Mouse (Mus musculus): Measurements from ENCODE around the gene Mxi1. TPM values are rescaled to one million over a fixed set of nuclear protein-coding genes. Genes with fewer than 3 reads are reported as not detected.

Gene Mxi1
- 10 to 100 TPM; 29.7 to 39.8 TPM for total RNA-seq (2021)
- long read RNA-seq, experiment 1, full-length matches to known transcripts = 39 of 47 reads
- long read RNA-seq, experiment 1, partial matches to known transcripts = 6 of 47 reads
- long read RNA-seq, experiment 1, other reads (novel, unspliced or antisense) = 2 of 47 reads
- long read RNA-seq, experiment 2, transcript Mxi1-203 (6 exons, 2,340 nt) = major isoform, 5 of 11 reads
- long read RNA-seq, experiment 2, transcript Mxi1-201 (6 exons, 2,627 nt) = major isoform, 5 of 11 reads
- long read RNA-seq, experiment 2, partial matches to known transcripts = 0 of 11 reads
- long read RNA-seq, experiment 2, other reads (novel, unspliced or antisense) = 1 of 11 reads

DNA sequence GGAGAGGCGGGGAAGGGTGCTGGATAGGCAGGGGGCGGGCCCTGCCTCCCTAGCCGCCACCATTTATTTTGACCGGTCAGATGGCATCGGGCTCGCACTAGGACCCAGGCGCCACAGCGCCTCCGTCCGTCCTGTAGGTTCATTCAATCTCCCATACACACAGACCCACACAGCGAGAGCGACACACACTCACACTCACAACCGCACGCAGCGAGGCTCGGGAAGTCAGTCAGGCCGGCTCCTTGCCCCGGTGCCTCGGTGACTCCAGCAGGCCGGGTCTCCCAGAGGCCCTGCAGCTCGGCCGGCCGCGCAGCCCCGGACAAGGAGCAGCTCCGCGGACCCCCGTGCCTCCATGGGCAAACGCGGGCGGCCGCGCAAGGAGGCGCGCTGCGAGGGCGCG is at the start of gene Mxi1:
Gene Mxi1 (plus strand): TSS at position 171 of the 400 bp plus-strand sequence.
- DNase-seq = peak; percentile 83 to 90

DNA sequence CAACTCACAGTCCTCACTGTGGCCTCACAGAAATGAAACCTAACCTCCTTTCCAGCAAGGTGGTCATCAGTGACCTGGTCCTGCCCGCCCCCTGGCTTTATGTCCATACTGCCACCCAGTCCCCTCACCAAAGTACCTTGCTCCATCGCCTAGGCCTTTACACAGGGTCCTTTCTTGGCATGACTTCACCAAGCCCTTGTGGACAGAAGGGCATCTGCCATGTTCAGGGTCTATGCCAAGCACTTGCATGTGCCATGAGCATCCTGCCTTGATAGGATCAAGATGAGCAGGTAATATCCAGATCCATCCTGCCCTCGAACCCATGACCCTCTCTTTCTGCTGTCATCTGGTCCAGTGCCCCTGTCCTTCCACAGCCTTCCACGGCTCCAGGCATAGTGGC is 49.5 kb upstream of the Mxi1 start:
- DNase-seq = no peak

DNA sequence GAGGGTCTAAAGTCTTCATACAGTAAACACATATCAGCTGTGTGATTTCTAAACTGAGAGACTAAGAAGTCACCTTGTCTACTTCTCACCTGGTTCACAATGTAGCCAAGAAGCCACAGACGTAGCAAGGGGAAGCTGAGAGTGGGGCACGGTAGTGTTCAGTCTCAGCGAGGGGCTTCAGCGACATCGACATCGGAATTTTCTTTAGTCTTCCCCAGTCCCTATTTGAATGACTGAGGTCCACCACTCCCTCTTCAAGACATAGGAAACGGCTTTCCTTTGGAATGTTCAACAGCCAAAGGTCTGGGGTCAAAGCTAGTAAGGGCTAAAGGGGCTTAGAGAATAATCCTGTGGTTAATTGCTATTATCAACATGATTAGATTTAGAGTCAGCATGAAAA is 48.3 kb upstream of the Mxi1 start:
- no peak for DNase-seq

DNA sequence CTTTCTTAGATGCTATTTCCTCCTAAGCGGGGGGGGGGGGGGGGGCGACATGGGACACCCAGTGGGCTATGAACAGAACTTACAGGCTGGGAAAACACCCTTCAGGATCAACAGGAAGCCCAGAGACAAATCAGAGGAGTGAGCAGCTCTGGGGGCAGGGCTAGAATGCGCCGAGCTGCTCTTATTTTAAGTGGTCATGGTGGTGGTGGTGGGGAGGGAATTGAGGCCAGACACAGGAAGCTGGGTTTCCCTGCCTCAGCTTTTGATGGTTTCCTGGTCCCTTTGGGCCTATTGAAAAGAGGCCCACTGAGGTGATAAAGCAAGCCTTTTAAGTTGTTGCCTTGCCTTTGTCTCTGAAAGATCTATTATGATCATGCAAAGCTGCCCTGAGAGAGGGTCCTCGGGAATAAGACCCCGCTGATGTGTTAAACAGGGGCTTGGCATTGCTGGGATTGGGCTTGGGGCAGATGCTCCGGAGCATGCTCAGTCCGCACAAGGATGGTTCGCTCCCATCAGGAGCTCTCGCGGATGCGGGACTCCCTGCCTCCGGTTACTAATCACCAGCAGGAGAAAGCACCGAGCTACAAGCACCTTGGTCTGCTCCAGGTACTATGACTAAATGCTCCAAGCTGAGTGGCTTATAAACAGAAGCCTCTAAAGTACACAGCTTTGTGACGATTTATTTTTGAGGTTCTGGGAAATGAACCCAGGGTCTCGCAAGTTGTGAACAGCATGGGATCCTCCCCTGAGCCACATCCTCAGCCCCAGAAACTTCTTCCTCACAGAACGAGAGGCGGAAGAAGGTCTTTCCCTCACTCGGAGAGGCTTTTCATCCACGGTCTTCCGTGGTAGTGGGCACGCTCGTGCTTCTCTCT is 46.2 kb upstream of the Mxi1 start:
- no peak for DNase-seq

DNA sequence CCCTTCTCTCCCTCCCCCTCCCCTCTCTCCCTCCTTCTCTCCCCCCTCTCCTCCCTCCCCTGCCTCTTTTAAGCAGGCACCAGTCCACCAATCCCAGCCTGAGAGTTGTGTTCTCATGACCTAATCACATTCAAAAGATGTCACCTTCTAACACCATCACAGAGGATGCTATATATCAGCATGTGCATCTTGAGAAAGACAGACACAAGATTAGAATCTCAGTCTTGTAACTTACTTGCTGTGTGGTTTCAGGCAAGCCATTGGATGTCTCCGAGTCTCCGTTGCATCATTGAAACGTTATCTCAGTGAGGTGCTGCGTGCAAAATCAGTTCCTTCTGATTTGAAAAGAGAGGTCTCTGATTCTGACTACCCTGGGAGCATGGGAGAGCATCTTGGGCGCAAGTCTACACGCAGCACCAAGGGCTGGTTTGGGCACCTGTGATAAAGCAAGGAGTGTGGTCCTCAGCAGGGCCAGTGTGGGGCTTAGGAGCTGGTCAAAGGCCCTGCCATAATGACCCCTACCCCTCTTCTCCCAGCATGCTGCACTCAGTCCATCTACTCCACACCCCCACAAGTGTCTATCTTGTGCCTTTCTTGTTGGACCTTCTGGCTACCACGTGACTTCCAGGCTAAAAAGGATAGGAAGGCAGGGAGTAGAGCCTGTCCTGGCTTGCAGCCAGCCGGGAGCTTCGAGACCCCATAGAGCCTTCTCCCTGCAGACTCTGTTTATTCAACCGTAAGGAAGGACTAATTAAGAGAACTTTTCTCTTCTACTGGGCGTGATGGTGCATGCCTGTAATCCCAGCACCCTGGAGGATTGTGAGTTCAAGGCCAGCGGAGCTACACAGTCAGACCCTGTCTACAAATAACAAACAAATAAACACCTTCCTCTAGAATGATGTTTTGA is 45.2 kb upstream of the Mxi1 start:
- no peak for DNase-seq

DNA sequence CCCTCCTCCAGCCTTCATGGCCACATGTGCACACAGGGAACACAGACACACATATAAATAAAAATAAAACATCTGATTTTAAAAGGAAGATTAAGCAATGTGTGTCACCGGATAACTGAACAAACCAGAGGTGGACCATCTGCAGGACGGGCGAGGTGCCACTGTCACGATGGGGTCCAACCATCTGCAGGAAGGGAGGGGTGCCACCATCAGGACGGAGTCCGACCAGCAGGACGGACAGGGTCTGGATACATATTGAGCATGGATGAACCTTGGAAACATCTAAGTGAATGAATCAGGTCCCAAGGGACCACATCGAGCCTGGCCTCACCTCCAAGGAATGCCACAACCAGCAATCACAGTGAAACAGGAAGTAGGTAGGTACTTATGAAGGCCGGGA is 43.0 kb upstream of the Mxi1 start:
- DNase-seq = no peak

DNA sequence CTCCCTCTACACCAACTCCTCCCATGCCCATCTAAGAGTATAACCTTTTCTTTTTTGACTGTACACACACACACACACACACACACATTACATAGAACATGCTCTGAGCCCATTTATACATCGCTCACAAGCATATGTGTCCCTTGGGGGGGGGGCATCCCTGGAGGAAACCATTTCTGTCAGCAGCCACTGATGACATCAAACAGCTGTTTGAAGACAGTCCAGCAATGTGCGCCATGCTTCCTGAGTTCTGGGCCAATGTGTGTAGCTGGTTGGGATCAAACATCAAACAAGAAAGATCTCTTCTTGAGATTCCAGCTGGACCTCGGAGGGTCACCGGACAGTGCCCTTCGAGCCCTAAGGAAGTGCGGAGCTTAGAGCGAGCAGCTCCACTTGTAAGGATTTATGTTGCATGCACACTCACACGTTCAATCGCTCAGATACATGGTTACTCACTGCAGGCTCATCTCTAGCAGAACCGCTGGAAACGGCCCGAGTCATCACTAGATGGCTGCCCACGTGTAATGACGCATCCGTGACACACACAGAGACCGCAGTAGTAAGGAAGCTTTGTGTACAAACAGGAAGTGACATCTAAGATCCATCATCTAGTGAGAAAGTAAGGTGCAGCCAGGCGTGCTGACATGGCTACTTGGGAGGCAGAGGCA is 37.1 kb upstream of the Mxi1 start:
- peak in 1 of 2 experiments; percentile 7 for DNase-seq

DNA sequence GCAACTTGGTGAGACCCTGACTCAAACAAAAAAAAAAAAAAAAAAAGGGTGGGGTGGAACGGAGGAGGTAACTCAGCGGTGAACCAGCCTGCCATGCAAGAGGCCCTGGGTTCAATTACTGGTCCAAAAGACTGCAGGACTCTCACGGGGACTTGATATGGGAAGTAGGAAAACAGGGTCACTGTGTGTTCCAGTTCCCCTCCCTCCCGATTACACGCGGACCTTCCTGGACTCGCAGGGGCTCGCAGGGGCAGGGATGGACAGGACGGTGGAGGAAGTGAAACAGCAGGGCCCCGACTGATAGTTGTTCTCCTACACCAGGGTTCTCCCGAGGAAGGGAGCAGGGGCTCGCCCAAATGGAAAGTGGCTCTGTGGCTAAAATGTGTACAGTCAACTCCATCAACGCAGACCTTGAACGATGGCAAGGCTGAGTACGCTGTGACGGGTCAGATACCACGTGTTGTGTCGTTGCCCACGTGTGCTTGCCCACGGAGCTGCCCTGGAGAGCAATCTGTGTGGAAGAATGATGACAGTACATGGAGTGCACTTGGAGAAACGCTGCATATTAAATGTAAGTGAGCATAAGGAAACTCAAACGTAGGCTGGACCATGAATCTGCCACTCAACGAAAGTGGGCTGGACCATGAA is 36.4 kb upstream of the Mxi1 start:
- DNase-seq = no peak

DNA sequence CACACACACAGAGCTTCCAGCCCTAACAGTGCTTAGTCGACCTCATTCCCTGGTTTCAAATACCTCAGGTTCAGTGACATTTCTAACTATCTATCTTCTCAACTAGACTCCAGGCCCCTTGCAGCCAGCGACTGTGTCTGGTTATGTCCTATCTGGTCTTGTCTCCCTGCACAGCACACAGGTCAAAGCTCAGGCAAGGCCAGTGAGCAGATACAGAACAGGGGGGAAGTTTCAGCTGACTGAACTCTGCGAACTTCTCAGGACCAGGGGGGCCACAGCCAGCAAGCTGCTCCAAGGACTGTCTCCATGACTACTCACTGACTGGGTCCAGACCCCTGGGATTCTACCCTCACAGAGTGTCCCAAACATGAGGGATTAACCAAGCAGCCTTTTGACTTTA is 35.1 kb upstream of the Mxi1 start:
- no peak for DNase-seq

DNA sequence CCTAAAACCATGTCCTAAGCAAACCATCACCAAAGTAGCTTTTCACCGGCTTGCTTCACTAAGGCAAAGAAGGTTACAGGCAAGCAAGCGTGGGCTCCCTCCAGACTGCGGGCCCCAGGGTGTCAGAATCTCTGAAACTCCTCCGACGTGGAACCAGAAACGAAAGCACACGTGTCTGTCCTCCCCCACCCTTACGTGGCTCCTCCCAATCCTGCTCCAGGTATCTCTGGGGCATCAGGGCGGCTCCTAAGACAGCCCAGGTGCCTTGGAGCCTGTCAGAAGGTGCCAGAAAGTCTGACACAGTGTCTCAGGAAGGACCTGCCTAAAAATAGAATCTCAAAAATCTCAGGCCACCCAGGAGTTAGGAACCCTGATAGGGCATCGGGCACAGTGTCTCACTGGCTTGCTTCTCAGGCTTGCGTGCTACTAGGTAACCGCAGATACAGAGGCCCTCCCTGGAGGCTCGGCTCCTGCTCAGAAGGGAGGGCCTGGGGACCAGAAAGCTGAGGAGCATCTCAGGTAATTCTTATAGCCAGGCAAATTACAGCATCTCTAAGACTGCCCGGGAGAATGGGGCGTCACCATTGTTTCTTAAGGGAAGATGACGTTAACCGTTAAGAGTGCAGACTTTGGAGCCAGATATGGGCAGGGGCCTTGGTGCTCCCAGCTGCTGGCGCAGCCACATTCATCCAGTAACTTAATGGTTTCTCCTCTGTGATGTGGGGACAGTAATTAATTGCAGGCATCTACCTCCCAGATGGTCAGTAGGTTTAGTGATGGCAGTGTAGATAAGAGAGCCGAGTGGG is 33.2 kb upstream of the Mxi1 start:
- no peak for DNase-seq

DNA sequence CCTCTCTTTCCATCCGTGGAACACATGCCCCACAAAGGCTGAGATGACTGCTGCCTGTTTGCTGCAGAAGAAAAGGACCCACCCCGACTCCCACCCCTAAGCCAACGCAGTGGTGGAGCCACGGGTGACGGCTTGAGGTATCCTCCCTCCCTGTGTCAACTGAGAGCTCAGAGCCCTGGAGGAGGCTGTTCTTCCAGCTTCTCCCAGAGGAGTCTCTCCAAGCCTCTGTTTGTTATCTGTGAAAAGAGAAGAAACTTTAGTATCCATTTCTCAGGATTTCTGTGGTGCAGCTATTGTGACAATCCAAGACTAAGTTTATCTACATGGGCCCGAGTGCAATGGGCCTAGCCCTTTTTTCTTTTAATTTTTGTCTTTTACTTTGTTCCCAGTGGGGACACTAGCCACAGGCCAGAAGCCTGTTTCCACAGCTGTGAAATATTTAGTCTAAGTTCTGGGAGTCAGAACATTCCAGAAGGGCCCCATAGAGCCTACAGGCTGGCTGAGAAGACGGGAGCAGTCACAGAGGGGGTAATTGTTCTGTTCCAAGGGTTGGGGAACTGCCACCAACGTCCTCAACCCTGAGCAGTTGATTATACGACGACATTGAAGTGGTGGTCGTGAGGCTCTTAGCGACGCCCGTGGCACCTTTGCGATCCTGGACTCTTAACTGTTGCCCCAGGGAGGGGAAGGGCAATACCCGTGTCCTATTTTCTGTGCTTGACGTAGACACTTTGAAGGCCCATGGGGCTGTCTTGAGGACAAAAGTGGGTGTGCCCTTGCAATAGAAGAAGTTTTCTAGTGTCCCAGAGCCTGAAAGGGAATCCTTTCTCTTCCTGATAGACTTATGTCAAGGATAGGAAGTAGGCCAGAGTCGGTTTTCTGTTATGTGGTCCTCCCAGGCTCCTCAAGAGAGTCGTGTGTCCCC is 31.6 kb upstream of the Mxi1 start:
- DNase-seq = no peak

DNA sequence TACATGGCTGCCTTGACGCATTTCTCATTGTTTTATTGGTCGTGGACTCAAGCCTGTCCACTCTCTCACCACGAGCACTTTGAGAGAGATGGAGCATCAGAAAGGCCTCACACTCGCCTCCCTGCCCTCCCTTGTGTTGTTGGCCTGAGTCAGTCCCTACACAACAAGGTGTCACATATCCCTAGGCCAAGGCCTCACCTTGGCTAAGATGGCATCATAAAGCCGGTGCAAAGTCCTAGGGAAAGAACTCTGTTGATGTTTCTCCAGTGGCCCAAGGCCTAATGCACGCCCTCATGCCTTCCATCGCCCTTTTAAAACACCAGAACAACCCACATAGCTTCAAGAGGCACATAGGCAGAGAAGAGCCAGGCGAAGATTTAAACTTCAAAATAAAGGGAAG is 30.1 kb upstream of the Mxi1 start:
- DNase-seq = no peak

DNA sequence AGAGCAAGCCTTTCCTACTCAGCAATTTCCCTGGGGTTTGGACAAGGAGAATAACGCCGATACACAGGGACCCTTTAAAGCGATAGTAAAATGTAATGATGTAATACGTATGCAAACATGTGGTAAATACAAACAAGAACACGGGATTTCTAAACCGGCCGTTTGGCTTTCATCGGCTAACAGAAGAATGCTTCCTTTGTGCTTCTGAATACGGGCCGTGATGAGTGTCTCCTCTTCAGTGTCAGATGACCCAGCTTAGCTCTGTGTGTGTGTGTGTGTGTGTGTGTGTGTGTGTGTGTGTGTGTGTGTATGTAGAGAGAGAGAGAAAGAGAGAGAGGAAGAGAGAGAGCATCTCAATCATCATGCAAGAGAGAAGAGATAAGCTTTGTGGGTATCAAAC is 27.7 kb upstream of the Mxi1 start:
- DNase-seq = no peak

DNA sequence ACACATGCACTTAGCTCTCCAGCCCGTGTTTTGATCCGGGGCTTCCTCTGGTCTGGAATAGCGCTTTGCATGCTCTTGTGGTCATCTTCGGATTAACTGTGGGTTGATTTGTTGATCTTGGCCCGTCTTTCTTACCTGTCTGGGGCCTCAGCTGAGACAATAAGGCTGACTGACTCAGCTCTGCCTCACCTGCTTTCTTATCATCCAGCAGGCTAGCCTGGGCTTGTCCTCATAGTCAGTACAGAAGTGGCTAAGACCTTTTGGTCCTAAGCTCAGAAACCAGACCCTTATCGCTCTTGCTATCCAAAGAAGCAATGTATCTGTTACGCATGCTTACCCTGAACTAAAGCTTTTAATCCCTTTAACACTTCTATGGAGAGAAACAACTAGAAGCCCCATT is 26.6 kb upstream of the Mxi1 start:
- DNase-seq = no peak

DNA sequence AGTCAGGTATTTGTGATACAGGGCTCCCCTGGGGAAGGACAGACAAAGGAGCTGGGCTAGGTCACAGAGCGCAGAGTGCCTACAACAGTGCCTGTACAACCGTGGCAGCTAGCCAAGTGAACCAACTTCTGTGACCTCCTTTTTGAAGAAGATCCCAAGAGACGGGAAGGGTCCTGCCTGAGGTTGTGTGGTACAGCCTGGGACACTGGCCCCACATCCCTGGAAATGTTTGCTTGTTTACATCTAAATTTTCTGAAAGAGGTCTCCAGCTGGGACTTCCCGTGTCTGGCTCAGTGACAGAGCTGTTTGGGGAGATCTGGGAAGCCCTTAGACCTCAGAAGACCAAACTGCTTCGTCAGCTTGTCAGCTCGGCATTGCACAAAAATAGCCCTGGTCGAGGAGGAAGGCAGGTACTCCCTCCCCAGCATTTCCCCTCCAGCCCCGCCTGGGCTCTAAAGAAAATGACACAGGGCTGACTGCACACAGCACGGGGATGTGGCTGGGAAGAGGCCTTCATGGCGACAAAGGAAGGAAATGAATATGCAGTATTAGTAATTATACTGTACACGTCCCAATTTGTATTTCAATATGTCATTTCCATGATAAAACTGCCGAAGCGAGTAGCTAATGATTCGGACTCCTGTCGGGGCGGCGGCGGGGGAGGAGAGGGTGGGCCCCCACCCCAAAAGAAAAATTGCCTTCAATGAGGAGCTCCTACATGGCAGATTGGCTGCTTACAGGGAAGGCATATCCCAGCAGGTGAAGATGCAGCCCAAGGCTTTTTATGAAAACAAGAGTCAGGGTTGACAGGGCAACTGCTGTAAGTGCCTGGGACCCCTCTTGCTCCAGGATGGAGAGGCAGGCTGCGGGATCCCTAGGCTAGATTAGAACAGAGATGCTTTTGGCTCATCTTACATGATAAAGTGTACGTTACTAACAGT is 25.8 kb upstream of the Mxi1 start:
- DNase-seq = peak; percentile 9 to 27

DNA sequence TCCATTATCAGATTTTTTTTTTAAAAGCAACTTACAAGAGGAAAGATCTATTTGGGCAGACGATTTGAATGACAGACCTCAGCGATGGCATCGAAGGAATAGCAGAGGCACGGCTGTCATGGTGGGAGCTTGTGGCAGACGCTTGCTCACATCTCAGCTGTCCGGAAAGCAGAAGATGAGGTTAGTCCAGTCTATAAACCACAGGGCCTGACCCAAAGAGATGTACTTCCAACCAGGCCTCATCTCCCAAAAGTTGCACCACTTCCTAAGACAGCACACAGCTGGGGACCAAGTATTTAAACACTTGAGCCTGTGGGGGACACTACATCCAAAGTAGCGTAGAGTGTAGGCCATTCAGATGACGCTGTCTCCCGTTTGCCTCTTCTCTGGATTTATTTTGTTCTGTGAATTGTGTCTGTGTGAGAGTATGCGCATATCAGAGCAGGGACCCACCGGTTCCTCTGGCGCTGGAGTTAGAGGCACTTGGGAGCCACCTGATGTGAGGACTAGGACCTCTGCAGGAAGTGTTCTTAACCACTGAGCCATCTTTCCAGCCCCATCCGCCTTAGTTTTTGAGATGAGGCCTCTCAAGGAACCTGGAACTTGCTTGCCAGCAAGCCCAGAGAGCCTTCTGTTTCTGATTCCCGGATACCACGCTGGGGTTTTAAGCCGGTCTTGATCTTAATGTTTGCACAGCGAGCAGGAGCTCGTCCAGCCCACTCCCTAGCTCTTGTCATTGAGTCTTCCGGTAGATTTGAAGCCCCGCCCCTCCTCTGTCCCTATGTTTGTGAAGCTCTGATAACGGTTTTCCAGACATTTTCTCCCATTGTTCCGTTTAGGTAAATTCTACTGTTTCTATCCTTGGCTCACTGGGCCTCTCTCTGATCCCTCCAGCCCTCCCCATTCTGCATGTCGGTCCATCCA is 13.7 kb upstream of the Mxi1 start:
- DNase-seq = no peak

Data from adrenal gland, postnatal 36 days (tissue).